Mouse (Mus musculus): ENCODE data around the gene Lacc1. TPM values are rescaled to one million over a fixed set of nuclear protein-coding genes. Genes with fewer than 3 reads are reported as not detected.
"Not testable (repeated sequence)": the region's sequence is repeated elsewhere in the genome, so short reads cannot be mapped to it uniquely, and the experiment has no call there.

The Lacc1 gene
- polyA plus RNA-seq, 1 experiment from 2014 or later = 10.2 TPM

GRCm38 (mm10) chr14:77029319-77030054, 7.2 kb downstream of the Lacc1 start:
- Histone ChIP-seq H3K36me3 (no peaks in the 10 kb centered on the region), H3K4me1 (replicated peaks) (peaks cover 10% of the 10 kb centered on the region), H3K9ac (no peak overlapping the region), H3K4me3 (no peak overlapping the region), H3K9me3 (replicated peaks) (no peaks in the 10 kb centered on the region), H3K27ac (ENCODE audit: poor library complexity, severe bottlenecking) (no peak overlapping the region), H3K4me2 (no peak overlapping the region), H3K27me3 (replicated peaks) (no peaks in the 10 kb centered on the region)
- 52% methylated on average over 5 of the region's 5 CpGs for WGBS
- 0 out of 2 replicates have a peak, but pooled peaks have one; percentile 64 for ATAC-seq (ENCODE audit: insufficient number of reproducible peaks, low FRiP score)

GRCm38 (mm10) chr14:77024499-77024898, 12.2 kb downstream of the Lacc1 start:
- WGBS = 82% methylated on average over 3 of the region's 3 CpGs
- Histone ChIP-seq H3K9me3 (replicated peaks) (no peaks in the 10 kb centered on the region), H3K27ac (ENCODE audit: poor library complexity, severe bottlenecking) (no peak overlapping the region), H3K36me3 (no peaks in the 10 kb centered on the region), H3K9ac (no peak overlapping the region), H3K27me3 (replicated peaks) (no peaks in the 10 kb centered on the region), H3K4me2 (no peak overlapping the region), H3K4me3 (no peak overlapping the region), H3K4me1 (replicated peaks) (0 out of 2 replicates have a peak, but pooled peaks cover under 1% of the 10 kb centered on the region)
- no peak for ATAC-seq (ENCODE audit: insufficient number of reproducible peaks, low FRiP score)

DNA sequence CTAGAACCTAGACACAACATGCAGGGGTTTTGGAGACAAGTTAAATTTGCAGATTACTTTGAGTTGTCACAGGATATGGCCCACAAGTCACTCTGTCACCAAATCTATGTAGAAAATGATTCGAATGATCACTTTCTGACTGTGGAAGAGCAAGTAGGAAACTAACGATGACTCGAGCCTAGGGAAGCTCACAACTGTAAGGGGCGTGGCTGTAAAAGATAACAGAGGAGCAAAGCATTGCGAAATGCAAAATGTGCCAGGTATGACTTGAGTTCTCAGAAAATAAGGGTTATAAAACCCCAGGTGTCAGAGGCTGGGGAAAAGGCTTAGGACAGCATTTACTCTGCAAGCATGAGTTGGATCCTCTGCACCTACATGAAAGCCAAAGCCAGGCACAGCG, 19.5 kb downstream of the Lacc1 start:
- no peak for ATAC-seq (ENCODE audit: insufficient number of reproducible peaks, low FRiP score)
- H3K4me2 ChIP-seq = peak overlapping the region; percentile 8; the same call in 1 of the 2 replicates
- WGBS = 51% methylated on average over 6 of the region's 6 CpGs

DNA sequence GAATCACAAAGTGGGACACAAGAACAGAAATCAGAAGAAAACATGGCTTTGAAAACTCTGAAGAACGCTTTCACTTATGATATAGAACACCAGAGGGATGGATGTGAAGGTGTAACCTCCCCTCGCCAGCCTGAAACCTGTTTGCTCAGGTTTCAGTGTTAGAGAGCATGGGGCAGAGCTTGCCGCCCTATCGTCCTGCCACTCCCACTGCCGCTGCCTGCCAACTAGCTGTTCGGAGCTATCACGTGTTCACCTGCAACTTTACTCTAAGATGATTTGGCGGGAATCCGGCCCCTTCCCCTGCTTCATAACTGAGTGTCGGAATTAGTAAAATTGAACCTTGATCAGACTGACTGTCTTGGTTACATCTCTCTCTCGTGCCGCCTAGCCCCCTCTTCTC, 19.9 kb downstream of the Lacc1 start:
- WGBS = 37% methylated on average over 12 of the region's 12 CpGs
- H3K4me2 ChIP-seq = peak overlapping the region; percentile 8; the same call in 1 of the 2 replicates

More for the DNA sequence above, 19.5 kb downstream of the Lacc1 start:
- Histone ChIP-seq H3K27ac (ENCODE audit: poor library complexity, severe bottlenecking) (no peak overlapping the region), H3K36me3 (no peaks in the 10 kb centered on the region), H3K4me1 (replicated peaks) (no peaks in the 10 kb centered on the region), H3K4me3 (no peak overlapping the region), H3K27me3 (replicated peaks) (no peaks in the 10 kb centered on the region), H3K9ac (no peak overlapping the region), H3K9me3 (replicated peaks) (no peaks in the 10 kb centered on the region)

DNA sequence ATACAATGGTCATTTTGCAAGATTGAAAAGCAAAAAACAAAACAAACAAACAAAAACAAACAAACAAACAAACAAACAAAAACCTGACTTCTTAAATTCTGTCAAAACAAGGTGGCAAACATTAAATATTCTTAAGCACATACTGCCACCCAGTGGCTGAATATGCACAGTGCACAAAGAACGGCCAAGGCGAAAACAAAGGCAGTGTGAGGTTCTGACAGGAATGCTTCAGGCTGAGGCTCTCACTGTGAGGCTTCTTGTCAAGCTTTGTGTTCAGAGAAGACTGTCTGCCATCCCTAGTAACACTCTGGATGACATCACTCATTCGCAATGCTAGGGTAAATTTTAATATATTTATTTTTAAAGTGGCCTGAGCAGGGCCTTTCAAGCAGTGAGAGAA, 24.9 kb downstream of the Lacc1 start:
- 9% methylated on average over 3 of the region's 3 CpGs for WGBS
- H3K4me3 ChIP-seq = no peak overlapping the region
- no peak overlapping the region for H3K9ac ChIP-seq
- no peaks in the 10 kb centered on the region for H3K4me1 ChIP-seq (replicated peaks)
- no peaks in the 10 kb centered on the region for H3K36me3 ChIP-seq
- H3K4me2 ChIP-seq = no peak overlapping the region
- ATAC-seq (ENCODE audit: insufficient number of reproducible peaks, low FRiP score) = no peak
- H3K27me3 ChIP-seq (replicated peaks) = no peaks in the 10 kb centered on the region
- no peaks in the 10 kb centered on the region for H3K9me3 ChIP-seq (replicated peaks)
- no peak overlapping the region for H3K27ac ChIP-seq (ENCODE audit: poor library complexity, severe bottlenecking)

More for the DNA sequence above, 19.9 kb downstream of the Lacc1 start:
- not testable (repeated sequence) for H3K27ac ChIP-seq (ENCODE audit: poor library complexity, severe bottlenecking); ATAC-seq (ENCODE audit: insufficient number of reproducible peaks, low FRiP score); H3K9ac ChIP-seq; H3K4me1 ChIP-seq (replicated peaks); H3K27me3 ChIP-seq (replicated peaks); H3K9me3 ChIP-seq (replicated peaks); H3K4me3 ChIP-seq; H3K36me3 ChIP-seq

DNA sequence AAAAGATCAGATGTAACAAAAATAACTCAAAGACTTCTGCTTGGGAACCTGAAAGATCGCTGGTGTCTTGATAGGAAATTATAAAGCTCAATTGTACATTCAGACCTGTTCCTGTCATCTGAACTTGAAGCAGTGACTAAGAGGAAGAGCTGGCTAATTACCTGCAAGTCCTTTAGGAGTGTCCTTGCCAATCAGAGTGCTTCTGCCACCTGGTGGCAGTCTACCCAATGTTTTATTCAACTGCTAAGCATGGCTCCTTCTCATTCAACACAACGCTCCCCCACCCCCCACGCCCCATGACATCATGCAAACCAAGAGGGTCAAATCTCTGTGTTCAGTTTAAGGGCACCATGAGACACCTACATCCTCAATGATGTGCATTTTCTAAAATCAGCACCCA, 28.5 kb downstream of the Lacc1 start:
- Histone ChIP-seq H3K9ac (no peak overlapping the region), H3K4me1 (replicated peaks) (no peaks in the 10 kb centered on the region), H3K27me3 (replicated peaks) (no peaks in the 10 kb centered on the region), H3K4me3 (no peak overlapping the region), H3K9me3 (replicated peaks) (no peaks in the 10 kb centered on the region), H3K4me2 (no peak overlapping the region), H3K27ac (ENCODE audit: poor library complexity, severe bottlenecking) (no peak overlapping the region), H3K36me3 (no peaks in the 10 kb centered on the region)
- peak; percentile 29; the same call in 1 of the 2 replicates for ATAC-seq (ENCODE audit: insufficient number of reproducible peaks, low FRiP score)
- WGBS = 11% methylated on average over 3 of the region's 3 CpGs

DNA sequence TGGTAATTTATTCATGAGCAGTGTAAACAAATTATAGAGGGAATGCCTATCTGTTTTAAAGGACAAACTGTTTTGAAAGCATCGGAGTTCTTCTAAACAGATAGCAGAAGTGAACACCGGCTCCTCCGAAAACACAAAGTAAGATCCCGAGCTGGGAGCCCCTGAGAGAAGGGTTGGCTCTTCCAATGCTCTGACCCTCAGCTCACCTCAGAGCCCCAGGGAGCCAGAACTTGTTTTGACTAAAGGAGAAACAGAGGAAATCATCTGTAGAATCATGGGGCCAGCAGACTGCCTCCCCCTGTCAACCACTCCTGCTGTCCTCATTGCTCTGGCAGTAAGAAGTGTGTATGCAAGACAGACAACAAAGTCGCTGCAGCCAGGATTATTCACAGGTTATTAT, 31.1 kb downstream of the Lacc1 start:
- Histone ChIP-seq H3K9me3 (replicated peaks) (no peaks in the 10 kb centered on the region), H3K9ac (no peak overlapping the region), H3K27ac (ENCODE audit: poor library complexity, severe bottlenecking) (no peak overlapping the region), H3K4me3 (no peak overlapping the region), H3K4me1 (replicated peaks) (no peaks in the 10 kb centered on the region), H3K27me3 (replicated peaks) (no peaks in the 10 kb centered on the region), H3K4me2 (no peak overlapping the region), H3K36me3 (no peaks in the 10 kb centered on the region)
- no peak for ATAC-seq (ENCODE audit: insufficient number of reproducible peaks, low FRiP score)
- WGBS = 74% methylated on average over 5 of the region's 5 CpGs

GRCm38 (mm10) chr14:77004740-77005139, 32.0 kb downstream of the Lacc1 start:
- H3K9ac ChIP-seq = no peak overlapping the region

GRCm38 (mm10) chr14:76990351-76990750, 46.4 kb downstream of the Lacc1 start:
- not testable (repeated sequence) for H3K36me3 ChIP-seq; H3K9ac ChIP-seq; H3K4me2 ChIP-seq; H3K27me3 ChIP-seq (replicated peaks); H3K4me1 ChIP-seq (replicated peaks); H3K9me3 ChIP-seq (replicated peaks); ATAC-seq (ENCODE audit: insufficient number of reproducible peaks, low FRiP score); H3K27ac ChIP-seq (ENCODE audit: poor library complexity, severe bottlenecking); H3K4me3 ChIP-seq
- 84% methylated on average over 2 of the region's 2 CpGs for WGBS

More at GRCm38 (mm10) chr14:77004740-77005139, 32.0 kb downstream of the Lacc1 start:
- 47% methylated on average over 8 of the region's 8 CpGs for WGBS
- Histone ChIP-seq H3K36me3 (no peaks in the 10 kb centered on the region), H3K4me3 (no peak overlapping the region), H3K4me1 (replicated peaks) (no peaks in the 10 kb centered on the region), H3K27me3 (replicated peaks) (no peaks in the 10 kb centered on the region), H3K27ac (ENCODE audit: poor library complexity, severe bottlenecking) (no peak overlapping the region), H3K9me3 (replicated peaks) (no peaks in the 10 kb centered on the region), H3K4me2 (no peak overlapping the region)
- no peak for ATAC-seq (ENCODE audit: insufficient number of reproducible peaks, low FRiP score)

GRCm38 (mm10) chr14:76981781-76982180, 54.9 kb downstream of the Lacc1 start:
- Histone ChIP-seq H3K4me3 (no peak overlapping the region), H3K36me3 (no peaks in the 10 kb centered on the region), H3K4me2 (no peak overlapping the region), H3K27ac (ENCODE audit: poor library complexity, severe bottlenecking) (no peak overlapping the region), H3K4me1 (replicated peaks) (no peaks in the 10 kb centered on the region), H3K27me3 (replicated peaks) (no peaks in the 10 kb centered on the region), H3K9me3 (replicated peaks) (no peaks in the 10 kb centered on the region), H3K9ac (no peak overlapping the region)
- ATAC-seq (ENCODE audit: insufficient number of reproducible peaks, low FRiP score) = no peak
- WGBS = 79% methylated on average over 1 of the region's 1 CpGs

DNA sequence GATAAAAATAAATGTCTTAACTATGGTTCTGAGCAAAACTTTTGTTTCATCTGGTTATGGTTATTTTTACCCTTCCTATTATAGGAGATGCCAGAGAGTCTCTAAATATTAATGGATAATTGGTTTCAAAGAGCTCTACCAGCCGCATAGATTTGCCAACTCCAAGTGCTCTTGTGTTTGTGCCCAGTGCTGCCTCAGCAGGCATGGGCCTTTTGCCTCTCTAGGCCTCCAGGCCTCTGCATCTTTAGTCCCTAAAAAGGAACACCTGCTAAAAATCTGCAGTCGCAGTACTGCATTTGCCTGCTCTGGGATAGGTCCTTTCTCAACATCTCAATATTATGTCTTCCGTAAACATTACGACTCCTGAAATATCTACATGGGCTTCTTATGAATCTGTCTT, 55.5 kb downstream of the Lacc1 start:
- no peaks in the 10 kb centered on the region for H3K27me3 ChIP-seq (replicated peaks)
- ATAC-seq (ENCODE audit: insufficient number of reproducible peaks, low FRiP score) = no peak

GRCm38 (mm10) chr14:76979569-76979968, 57.1 kb downstream of the Lacc1 start:
- WGBS = 72% methylated on average over 9 of the region's 9 CpGs
- no peak overlapping the region for H3K9ac ChIP-seq
- H3K4me3 ChIP-seq = no peak overlapping the region
- ATAC-seq (ENCODE audit: insufficient number of reproducible peaks, low FRiP score) = no peak
- H3K27me3 ChIP-seq (replicated peaks) = no peaks in the 10 kb centered on the region
- no peaks in the 10 kb centered on the region for H3K36me3 ChIP-seq
- no peaks in the 10 kb centered on the region for H3K9me3 ChIP-seq (replicated peaks)
- no peaks in the 10 kb centered on the region for H3K4me1 ChIP-seq (replicated peaks)
- H3K27ac ChIP-seq (ENCODE audit: poor library complexity, severe bottlenecking) = no peak overlapping the region
- no peak overlapping the region for H3K4me2 ChIP-seq

More for the DNA sequence above, 55.5 kb downstream of the Lacc1 start:
- H3K9ac ChIP-seq = no peak overlapping the region
- no peak overlapping the region for H3K27ac ChIP-seq (ENCODE audit: poor library complexity, severe bottlenecking)
- no peak overlapping the region for H3K4me2 ChIP-seq
- H3K4me1 ChIP-seq (replicated peaks) = no peaks in the 10 kb centered on the region
- 91% methylated on average over 4 of the region's 4 CpGs for whole genome bisulfite sequencing
- H3K4me3 ChIP-seq = no peak overlapping the region
- H3K9me3 ChIP-seq (replicated peaks) = no peaks in the 10 kb centered on the region
- H3K36me3 ChIP-seq = no peaks in the 10 kb centered on the region

All from heart, embryonic 12.5 days (tissue).